Mouse (Mus musculus): Measurements from ENCODE around the gene Rc3h2. TPM values are rescaled to one million over a fixed set of nuclear protein-coding genes. Genes with fewer than 3 reads are reported as not detected.

Rc3h2 gene
- total RNA-seq, 2 experiments from 2014 or later: 23.1 to 29.9 TPM

GRCm38 (mm10) chr2:37351671-37352070 lies 71.0 kb downstream of the Rc3h2 start:
- ATAC-seq (replicated peaks; ENCODE audit: poor library complexity): no peak

GRCm38 (mm10) chr2:37338497-37339187 lies 84.1 kb downstream of the Rc3h2 start:
- peak; percentile 95 for ATAC-seq (replicated peaks; ENCODE audit: poor library complexity)

- no peak for ATAC-seq (replicated peaks; ENCODE audit: poor library complexity)
Observed at GRCm38 (mm10) chr2:37333321-37333720, 89.4 kb downstream of the Rc3h2 start.

- no peak for ATAC-seq (replicated peaks; ENCODE audit: poor library complexity)
Observed at GRCm38 (mm10) chr2:37326215-37326614, 96.5 kb downstream of the Rc3h2 start, which contains the start of gene Olfr368. Gene Olfr368, plus strand, starts transcription at chr2:37326515.

Other genes starting within 250 kb of the Rc3h2 start
- gene Olfr365, start 234.7 kb downstream of the Rc3h2 start, total RNA-seq (2015): 0.05 TPM in 1 of 2 replicates, not detected in the other
- gene Olfr365, start 234.7 kb downstream of the Rc3h2 start, total RNA-seq (2017): not detected in 2 replicates
- gene Olfr366, start 211.3 kb downstream of the Rc3h2 start, total RNA-seq (2015): not detected in 2 replicates
- not detected in 2 replicates for gene Olfr366, start 211.3 kb downstream of the Rc3h2 start, total RNA-seq (2017)
- not detected in 2 replicates for gene Olfr368, start 96.4 kb downstream of the Rc3h2 start, total RNA-seq (2015)
- gene Olfr368, start 96.4 kb downstream of the Rc3h2 start, total RNA-seq (2017): not detected in 2 replicates
- gene Pdcl, start 63.6 kb downstream of the Rc3h2 start, total RNA-seq (2015): 27.3 TPM in 2 replicates
- gene Pdcl, start 63.6 kb downstream of the Rc3h2 start, total RNA-seq (2017): 56.1 and 98.5 TPM in 2 replicates
- 7.3 and 8.3 TPM in 2 replicates for gene Zbtb26, start 20.2 kb upstream of the Rc3h2 start, total RNA-seq (2015)
- 8.2 and 11.8 TPM in 2 replicates for gene Zbtb26, start 20.2 kb upstream of the Rc3h2 start, total RNA-seq (2017)
- gene Zbtb6, start 20.3 kb upstream of the Rc3h2 start, total RNA-seq (2015): 16.2 and 17.4 TPM in 2 replicates
- 20.3 and 22.3 TPM in 2 replicates for gene Zbtb6, start 20.3 kb upstream of the Rc3h2 start, total RNA-seq (2017)
- 20.0 and 31.9 TPM in 2 replicates for gene Rabgap1, start 20.4 kb upstream of the Rc3h2 start, total RNA-seq (2015)
- 30.4 and 39.1 TPM in 2 replicates for gene Rabgap1, start 20.4 kb upstream of the Rc3h2 start, total RNA-seq (2017)
- 1.5 and 1.7 TPM in 2 replicates for gene Gpr21, start 93.4 kb upstream of the Rc3h2 start, total RNA-seq (2015)
- 0.29 and 0.88 TPM in 2 replicates for gene Gpr21, start 93.4 kb upstream of the Rc3h2 start, total RNA-seq (2017)